Mouse (Mus musculus) liver, embryonic 12.5 days (tissue): ENCODE measurements around the gene Sema7a. TPM values are rescaled to one million over a fixed set of nuclear protein-coding genes. Genes with fewer than 3 reads are reported as not detected.

ENCODE experiments used
- ATAC-seq: fragments of 200-750 bp; cut with Nextera tagmentation; 2 replicates; pipeline ENCODE4 v1.8.0; 2017; ENCODE audit warnings: moderate number of reproducible peaks, mild to moderate bottlenecking, moderate library complexity
- H3K27ac ChIP-seq: fragments of 300-500 bp; sonication (generic); 2 replicates; pipeline ENCODE4 v1.5.1; 2016; ENCODE audit warnings: mild to moderate bottlenecking
- H3K27me3 ChIP-seq: fragments of 300-500 bp; sonication (generic); replicated peaks from 2 replicates; pipeline ENCODE4 v1.6.1; 2016; ENCODE audit warnings: mild to moderate bottlenecking, moderate library complexity
- H3K36me3 ChIP-seq: fragments of 300-500 bp; sonication (generic); 2 replicates; pipeline ENCODE4 v1.6.1; 2016; ENCODE audit warnings: mild to moderate bottlenecking, moderate library complexity
- H3K4me1 ChIP-seq: fragments of 300-500 bp; sonication (generic); 2 replicates; pipeline ENCODE4 v1.6.1; 2016
- H3K4me2 ChIP-seq: fragments of 300-500 bp; sonication (generic); 2 replicates; pipeline ENCODE4 v1.6.1; 2016; ENCODE audit warnings: mild to moderate bottlenecking, moderate library complexity
- H3K4me3 ChIP-seq: fragments of 300-500 bp; sonication (generic); 2 replicates; pipeline ENCODE4 v1.5.1; 2016; ENCODE audit warnings: mild to moderate bottlenecking, moderate library complexity
- H3K9ac ChIP-seq: fragments of 300-500 bp; sonication (generic); 2 replicates; pipeline ENCODE4 v1.6.1; 2016; ENCODE audit warnings: mild to moderate bottlenecking, moderate library complexity
- H3K9me3 ChIP-seq: fragments of 300-500 bp; sonication (generic); replicated peaks from 2 replicates; pipeline ENCODE4 v1.6.1; 2016; ENCODE audit warnings: mild to moderate bottlenecking, moderate library complexity
- whole genome bisulfite sequencing: fragments of 180-500 bp; shearing (Covaris S2); methylation state at CpG from one replicate; pipeline ENCODE4 v1.1.7; 2016; ENCODE audit not compliant: insufficient replicate concordance; 5-methylcytosine and 5-hydroxymethylcytosine counted together
- polyA plus RNA-seq: library from polyadenylated mRNA; unstranded; fragments of >200 nt; fragmentation: Nextera tagmentation; extraction: Ambion mirVana; gene quantifications from 2 replicates; pipeline ENCODE4 v1.2.1, GENCODE M21; 2016

Sema7a gene
- polyA plus RNA-seq, 1 experiment from 2014 or later, result not detected

DNA sequence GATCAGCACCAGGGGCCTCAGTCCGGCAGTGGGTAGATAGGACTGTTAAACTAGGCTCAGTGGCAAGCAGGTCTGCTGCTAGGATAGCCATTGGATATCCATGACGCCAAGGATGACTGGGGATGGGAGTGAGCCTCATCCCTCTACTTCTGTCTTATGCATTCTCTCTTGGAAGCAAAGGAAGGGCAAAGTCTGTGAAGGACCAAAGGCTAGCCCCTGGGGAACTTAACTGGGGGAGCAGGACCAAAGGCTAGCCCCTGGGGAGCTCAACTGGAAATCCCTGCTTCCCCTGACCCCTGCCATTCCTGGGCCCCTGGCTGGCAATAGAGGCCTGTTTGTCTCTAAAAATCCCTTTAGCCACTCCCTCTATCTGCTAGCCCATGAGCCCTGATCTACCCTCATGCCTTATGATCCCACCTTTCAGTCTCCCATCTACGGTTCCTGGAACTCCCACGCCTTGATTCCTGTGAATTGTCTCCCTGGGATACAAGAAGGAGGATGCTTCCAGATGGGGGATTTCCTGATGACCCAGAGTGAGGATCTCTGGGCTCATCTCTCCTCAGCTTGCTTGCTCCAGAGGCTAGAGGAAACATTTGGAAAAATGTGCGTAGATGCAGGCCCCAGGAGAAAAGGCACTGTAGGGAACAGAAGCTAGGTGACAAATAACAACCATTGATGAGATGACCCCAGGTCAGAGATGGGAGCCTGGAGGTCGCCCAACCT, 24.8 kb downstream of the Sema7a start:
- H3K9me3 ChIP-seq, result no peaks in the 10 kb centered on the region
- WGBS, result 61% methylated on average over 6 of the region's 6 CpGs
- peaks cover 9% of the 10 kb centered on the region; the same call in 1 of the 2 replicates for H3K4me1 ChIP-seq
- H3K27ac ChIP-seq, result no peak overlapping the region
- H3K36me3 ChIP-seq, result no peaks in the 10 kb centered on the region
- H3K9ac ChIP-seq, result no peak overlapping the region
- H3K27me3 ChIP-seq, result no peaks in the 10 kb centered on the region; the same call in 1 of the 2 replicates
- no peak overlapping the region for H3K4me3 ChIP-seq
- ATAC-seq, result no peak
- no peak overlapping the region for H3K4me2 ChIP-seq

DNA sequence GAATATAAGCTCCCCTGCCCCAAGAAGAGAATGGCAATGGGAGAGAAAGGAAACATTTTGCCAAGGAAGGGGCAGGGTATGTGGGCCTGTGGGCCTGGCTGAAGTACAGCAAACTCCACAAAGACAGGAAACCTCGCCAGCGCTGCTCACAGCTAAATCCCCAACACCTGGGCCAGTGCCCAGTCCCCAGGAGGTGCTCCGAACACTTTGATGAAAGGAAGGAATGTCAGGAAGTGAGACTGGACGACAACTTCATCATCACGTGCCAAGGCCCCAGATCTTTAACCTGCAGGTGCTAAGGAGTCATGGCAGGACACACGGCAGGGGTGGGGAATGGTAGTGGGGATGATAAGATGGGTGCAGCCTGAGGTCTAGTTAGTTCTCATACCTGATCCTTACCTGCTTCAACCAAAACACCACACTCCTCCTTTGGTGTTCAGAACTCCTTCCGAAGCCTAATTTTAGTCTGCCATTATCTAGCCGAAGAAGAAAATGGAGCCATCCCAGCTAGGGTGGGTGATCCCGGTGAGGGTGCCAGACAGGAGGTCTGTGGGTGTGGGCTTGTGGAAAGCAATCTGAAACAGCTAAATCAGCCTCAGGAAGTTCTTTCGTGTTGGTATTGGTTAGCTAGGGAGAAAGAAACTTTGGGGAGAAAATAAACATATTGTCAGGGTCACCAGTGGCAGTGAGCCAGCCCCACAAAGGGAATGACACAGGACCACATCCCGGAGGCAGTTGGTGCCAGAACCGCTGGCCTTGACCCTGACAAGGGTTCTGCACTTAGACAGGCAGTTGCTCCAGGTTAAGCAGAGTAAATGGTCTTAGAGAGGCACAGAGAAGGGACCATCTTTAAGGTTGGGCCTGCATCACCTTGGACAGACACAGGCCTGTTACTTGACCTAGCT, 25.6 kb downstream of the Sema7a start:
- H3K4me1 ChIP-seq, result peaks cover 9% of the 10 kb centered on the region; the same call in 1 of the 2 replicates
- H3K27me3 ChIP-seq, result no peaks in the 10 kb centered on the region; the same call in 1 of the 2 replicates
- H3K4me3 ChIP-seq, result no peak overlapping the region
- no peaks in the 10 kb centered on the region for H3K36me3 ChIP-seq
- no peak for ATAC-seq
- no peaks in the 10 kb centered on the region for H3K9me3 ChIP-seq
- no peak overlapping the region for H3K4me2 ChIP-seq
- WGBS, result 55% methylated on average over 12 of the region's 12 CpGs
- H3K9ac ChIP-seq, result no peak overlapping the region
- no peak overlapping the region for H3K27ac ChIP-seq

DNA sequence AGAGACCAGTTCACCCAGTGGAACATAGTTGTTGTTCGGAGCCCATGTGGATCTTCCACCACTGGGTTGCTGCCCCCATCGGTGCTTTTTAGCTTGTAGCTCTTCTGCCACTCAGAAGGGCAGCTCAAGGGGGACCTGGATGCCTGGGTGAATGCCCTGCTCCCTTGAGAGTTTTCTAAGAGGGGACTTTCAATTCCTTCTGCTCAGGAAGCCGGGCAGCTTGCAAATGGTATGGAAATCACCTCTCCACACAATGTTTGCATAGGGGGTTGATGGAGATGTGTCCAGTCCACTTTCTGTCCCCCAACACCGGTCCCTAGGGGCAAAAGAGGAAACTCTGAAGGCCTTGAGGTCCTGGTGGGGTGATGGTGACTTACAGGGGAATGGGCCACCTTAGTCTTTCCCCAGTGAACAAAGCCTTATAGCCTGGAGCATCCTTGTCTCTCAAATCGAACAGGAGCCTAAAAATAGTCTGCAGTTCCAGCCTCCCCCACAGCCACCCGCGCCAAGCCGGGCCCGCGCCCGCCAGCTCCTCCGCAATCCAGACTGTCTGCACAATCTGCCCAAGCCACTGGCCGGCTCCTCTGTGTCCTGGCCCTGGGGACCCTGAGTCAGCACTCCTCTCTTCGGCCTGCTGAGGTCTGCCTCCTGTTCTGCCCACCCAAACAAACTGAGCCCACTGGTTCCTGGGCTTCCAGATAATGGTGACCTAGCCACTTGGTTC, 27.5 kb downstream of the Sema7a start:
- WGBS, result 68% methylated on average over 14 of the region's 14 CpGs
- H3K9me3 ChIP-seq, result no peaks in the 10 kb centered on the region
- no peak overlapping the region for H3K4me2 ChIP-seq
- no peak overlapping the region for H3K4me3 ChIP-seq
- H3K9ac ChIP-seq, result no peak overlapping the region
- H3K36me3 ChIP-seq, result no peaks in the 10 kb centered on the region
- no peaks in the 10 kb centered on the region; the same call in 1 of the 2 replicates for H3K27me3 ChIP-seq
- ATAC-seq, result no peak
- H3K4me1 ChIP-seq, result peaks cover 7% of the 10 kb centered on the region; the same call in 1 of the 2 replicates
- no peak overlapping the region for H3K27ac ChIP-seq

DNA sequence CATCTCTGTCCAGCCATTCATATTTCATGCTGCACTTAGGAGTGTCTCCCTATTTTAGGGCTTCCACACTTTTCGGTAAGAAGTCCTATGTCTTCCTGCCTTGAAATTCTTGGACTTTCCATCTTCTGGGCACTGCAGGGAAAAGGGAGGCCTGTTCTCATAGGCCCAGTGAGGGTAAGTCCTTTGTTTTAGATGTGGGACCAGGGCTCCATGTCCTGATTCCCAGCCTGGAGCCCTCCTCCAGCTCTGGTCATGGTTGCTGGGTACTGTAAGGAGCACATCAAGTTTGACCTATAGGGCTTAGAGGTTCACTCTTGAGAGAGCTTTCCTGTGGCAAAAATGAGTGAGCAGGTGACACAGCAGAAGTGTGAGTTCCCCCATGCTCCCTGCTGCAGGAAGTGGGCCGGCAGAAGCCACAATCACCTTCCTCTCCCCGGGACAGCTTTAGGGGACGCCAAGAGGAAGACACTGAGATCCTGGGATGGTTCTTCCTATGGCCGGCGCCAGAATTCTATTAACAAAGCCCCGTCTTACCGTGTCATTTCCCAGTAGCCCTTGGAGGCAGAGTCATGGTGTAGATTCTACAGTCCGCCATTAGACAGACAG, 28.4 kb downstream of the Sema7a start:
- 34% methylated on average over 9 of the region's 9 CpGs for WGBS
- Histone ChIP-seq H3K27me3 (no peaks in the 10 kb centered on the region), H3K9ac (no peak overlapping the region), H3K36me3 (no peaks in the 10 kb centered on the region), H3K27ac (no peak overlapping the region), H3K9me3 (no peaks in the 10 kb centered on the region), H3K4me2 (no peak overlapping the region), H3K4me1 (peaks cover 4% of the 10 kb centered on the region; the same call in 1 of the 2 replicates), H3K4me3 (no peak overlapping the region)
- ATAC-seq, result no peak

DNA sequence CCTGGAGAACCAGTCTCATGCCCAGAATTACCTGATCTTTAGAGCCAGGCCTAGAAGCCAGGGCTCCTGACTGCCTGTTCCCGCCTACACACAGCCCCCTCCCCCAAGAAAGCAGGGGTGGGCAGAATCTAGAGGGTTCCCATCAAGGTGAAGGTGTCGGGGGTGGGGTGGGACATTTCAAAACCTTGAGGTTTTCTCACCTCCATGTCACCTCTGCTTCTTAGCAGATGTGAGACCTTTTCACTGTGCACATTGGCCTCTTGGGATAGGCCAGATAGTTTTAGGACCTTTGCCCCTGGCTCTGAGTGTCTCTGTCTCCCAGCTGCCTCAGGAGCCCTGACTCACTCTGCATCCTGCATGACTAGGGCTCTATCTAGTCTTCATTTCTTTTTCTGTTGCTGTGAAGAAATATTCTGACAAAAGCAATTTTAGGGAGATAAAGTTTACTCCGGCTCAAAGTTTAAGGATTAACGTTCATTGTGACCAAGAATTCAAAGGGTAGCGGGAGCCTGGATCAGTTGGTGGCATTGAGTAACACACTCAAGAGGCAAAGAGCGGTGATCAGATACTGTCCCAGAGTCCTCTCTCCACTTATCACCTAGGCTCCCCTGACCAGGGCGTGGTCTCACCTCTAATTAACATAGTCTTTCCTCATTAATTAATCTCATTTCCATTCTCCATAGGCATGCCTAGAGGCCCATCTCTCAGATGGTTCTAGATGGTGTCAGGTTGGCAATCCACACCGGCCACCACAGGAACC, 29.1 kb downstream of the Sema7a start:
- Histone ChIP-seq H3K27ac (no peak overlapping the region), H3K4me3 (no peak overlapping the region), H3K9ac (no peak overlapping the region), H3K4me1 (peaks cover 4% of the 10 kb centered on the region; the same call in 1 of the 2 replicates), H3K9me3 (no peaks in the 10 kb centered on the region), H3K27me3 (no peaks in the 10 kb centered on the region; the same call in 1 of the 2 replicates), H3K4me2 (no peak overlapping the region), H3K36me3 (no peaks in the 10 kb centered on the region)
- WGBS, result 73% methylated on average over 8 of the region's 8 CpGs
- no peak for ATAC-seq

DNA sequence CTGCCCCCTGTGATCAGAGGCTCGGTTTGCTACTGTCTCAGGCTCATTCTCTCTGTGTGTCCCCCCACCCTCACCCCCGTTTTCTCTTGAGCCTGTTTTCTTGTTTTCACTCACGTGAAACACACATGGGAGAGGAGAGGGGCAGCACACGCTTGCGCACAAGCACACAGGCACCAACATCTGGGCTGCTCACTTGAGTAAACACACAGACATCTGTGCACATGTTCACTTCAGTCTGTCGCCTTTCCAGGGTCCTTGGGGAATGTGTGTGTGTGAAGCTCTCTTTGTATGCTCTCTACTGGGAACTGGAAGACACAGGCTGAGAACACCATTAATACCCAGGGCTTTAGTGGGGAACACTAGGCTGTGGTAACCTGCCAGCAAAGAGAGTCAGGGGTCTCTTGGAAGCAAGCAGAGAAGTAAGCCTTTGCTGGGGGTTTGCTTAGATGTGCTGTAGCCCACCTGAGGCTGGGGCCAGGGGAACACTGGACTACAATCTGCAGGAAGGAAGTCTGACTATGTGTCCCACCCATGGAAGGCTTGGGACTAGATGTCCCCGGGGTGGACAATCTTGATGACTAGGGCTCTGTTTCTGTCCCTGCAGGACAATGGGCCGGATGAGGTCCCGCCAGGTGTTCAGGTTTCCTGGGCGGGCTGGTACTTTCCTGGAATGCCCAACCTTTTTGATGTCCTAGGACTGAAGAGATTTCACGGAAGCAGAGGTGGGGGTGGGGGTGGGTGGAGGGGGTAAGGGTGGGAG, 30.0 kb downstream of the Sema7a start:
- 68% methylated on average over 11 of the region's 11 CpGs for WGBS
- peaks cover 4% of the 10 kb centered on the region; the same call in 1 of the 2 replicates for H3K4me1 ChIP-seq

DNA sequence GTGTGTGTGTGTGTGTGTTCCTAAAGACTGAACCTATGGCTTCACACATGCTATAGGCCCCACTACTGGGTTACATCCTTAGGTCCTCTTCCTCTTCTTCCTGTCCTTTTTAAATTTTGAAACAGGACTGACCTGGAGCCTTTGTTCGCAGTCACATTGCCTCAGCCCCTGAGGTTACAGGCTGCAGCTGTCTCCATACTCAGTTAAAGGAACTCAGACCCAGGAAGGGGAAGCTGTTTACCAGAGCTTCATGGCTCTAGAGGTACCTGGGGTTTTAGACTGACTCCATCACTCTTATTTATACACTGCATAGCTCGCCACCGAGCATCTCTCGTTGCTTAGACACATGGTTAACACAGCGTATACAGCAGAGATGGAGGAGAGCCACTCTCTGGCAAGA, 31.5 kb downstream of the Sema7a start:
- H3K27ac ChIP-seq, result no peak overlapping the region
- 80% methylated on average over 5 of the region's 5 CpGs for WGBS
- no peaks in the 10 kb centered on the region for H3K9me3 ChIP-seq
- H3K9ac ChIP-seq, result no peak overlapping the region
- H3K4me2 ChIP-seq, result no peak overlapping the region
- peaks cover 4% of the 10 kb centered on the region; the same call in 1 of the 2 replicates for H3K4me1 ChIP-seq
- ATAC-seq, result no peak
- no peak overlapping the region for H3K4me3 ChIP-seq
- no peaks in the 10 kb centered on the region for H3K36me3 ChIP-seq
- no peaks in the 10 kb centered on the region; the same call in 1 of the 2 replicates for H3K27me3 ChIP-seq

More for the DNA sequence above, 30.0 kb downstream of the Sema7a start:
- Histone ChIP-seq H3K27me3 (no peaks in the 10 kb centered on the region; the same call in 1 of the 2 replicates), H3K4me2 (no peak overlapping the region), H3K36me3 (no peaks in the 10 kb centered on the region), H3K27ac (no peak overlapping the region), H3K9ac (no peak overlapping the region), H3K9me3 (no peaks in the 10 kb centered on the region), H3K4me3 (no peak overlapping the region)
- no peak for ATAC-seq

DNA sequence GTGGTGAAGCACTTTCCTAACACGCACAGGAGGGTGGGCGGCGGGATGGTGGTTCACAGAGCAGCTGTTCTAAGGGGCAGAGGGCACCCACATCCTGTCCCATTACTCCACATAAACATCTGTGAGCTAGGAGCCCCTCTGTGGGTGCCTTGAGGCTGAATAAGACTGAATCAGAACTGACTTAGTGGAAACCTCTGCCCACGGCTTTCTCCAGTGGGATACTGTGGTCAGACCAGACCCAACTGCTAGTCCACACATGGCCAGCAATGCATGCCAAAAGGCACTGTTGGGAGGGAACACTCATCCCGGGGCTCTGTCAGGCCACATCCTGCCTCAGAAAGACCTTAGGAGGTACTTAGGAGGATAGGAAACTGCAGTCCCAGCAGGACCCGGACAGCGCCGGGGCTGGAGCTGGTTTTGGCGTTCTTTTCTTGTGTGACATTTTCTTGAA, 32.3 kb downstream of the Sema7a start:
- no peaks in the 10 kb centered on the region for H3K9me3 ChIP-seq
- H3K4me2 ChIP-seq, result no peak overlapping the region
- H3K27ac ChIP-seq, result no peak overlapping the region
- no peaks in the 10 kb centered on the region; the same call in 1 of the 2 replicates for H3K27me3 ChIP-seq
- no peak overlapping the region for H3K4me3 ChIP-seq
- no peak for ATAC-seq
- no peaks in the 10 kb centered on the region for H3K36me3 ChIP-seq
- 51% methylated on average over 9 of the region's 9 CpGs for WGBS
- H3K4me1 ChIP-seq, result peaks cover 4% of the 10 kb centered on the region; the same call in 1 of the 2 replicates
- H3K9ac ChIP-seq, result no peak overlapping the region

DNA sequence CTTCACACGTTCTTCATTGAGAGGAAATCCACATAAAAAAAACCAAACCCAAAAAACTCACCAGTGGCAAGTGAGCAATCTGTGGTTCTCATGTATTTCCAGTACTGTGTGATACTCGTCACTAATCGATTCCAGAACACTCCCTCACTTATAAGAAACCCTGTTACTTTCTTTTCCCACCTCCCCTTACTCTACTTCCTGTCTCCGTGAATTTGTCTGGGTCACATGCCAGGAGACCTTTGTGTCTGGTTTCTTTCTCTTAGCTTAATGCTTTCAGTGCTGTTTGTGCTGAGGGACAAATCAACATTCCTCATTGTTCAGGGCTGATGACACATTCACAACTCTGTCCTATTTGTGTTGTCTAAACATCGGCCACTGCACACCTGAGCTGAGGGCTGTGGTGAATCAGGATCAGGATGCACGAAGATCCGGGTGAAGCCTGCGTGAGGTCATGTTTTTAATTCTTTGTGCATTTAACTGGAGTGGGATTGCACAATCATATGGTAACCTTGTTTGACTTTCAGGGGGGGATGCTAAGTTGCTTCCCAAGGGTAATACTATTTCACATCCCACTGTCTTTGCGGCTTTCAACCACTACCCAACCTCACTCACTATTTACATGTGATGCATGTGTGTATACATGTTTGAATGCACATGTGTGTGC, 33.0 kb downstream of the Sema7a start:
- Histone ChIP-seq H3K27me3 (no peaks in the 10 kb centered on the region; the same call in 1 of the 2 replicates), H3K4me1 (peaks cover 4% of the 10 kb centered on the region; the same call in 1 of the 2 replicates), H3K4me2 (no peak overlapping the region), H3K9ac (no peak overlapping the region), H3K4me3 (no peak overlapping the region), H3K36me3 (no peaks in the 10 kb centered on the region), H3K27ac (no peak overlapping the region), H3K9me3 (no peaks in the 10 kb centered on the region)
- no peak for ATAC-seq
- WGBS, result 53% methylated on average over 9 of the region's 9 CpGs
